Mouse (Mus musculus) heart, embryonic 11.5 days (tissue): ENCODE results near the gene Cdkn2aipnl. TPM values are rescaled to one million over a fixed set of nuclear protein-coding genes. Genes with fewer than 3 reads are reported as not detected.

Source experiments
- ATAC-seq: fragments of 200-750 bp; cut with Nextera tagmentation; replicated peaks from 2 replicates; pipeline ENCODE4 v1.8.0; 2017; ENCODE audit warnings: moderate library complexity; ENCODE audit not compliant: insufficient number of reproducible peaks, low FRiP score, low TSS enrichment
- H3K27ac ChIP-seq: fragments of 300-500 bp; sonication (generic); 2 replicates; pipeline ENCODE4 v1.5.1; 2014; ENCODE audit warnings: mild to moderate bottlenecking, low read depth, low read length
- H3K27me3 ChIP-seq: fragments of 300-500 bp; sonication (generic); 2 replicates; pipeline ENCODE4 v1.6.1; 2014; ENCODE audit warnings: mild to moderate bottlenecking, low read length, mixed read lengths; ENCODE audit not compliant: control insufficient read depth, insufficient read depth
- H3K36me3 ChIP-seq: fragments of 300-500 bp; sonication (generic); 2 replicates; pipeline ENCODE4 v1.6.1; 2014; ENCODE audit warnings: mild to moderate bottlenecking, low read length, moderate library complexity, mixed read lengths; ENCODE audit not compliant: control insufficient read depth, insufficient read depth
- H3K4me1 ChIP-seq: fragments of 300-500 bp; sonication (generic); 2 replicates; pipeline ENCODE4 v1.6.1; 2014; ENCODE audit warnings: low read length; ENCODE audit not compliant: control insufficient read depth, insufficient read depth
- H3K4me2 ChIP-seq: fragments of 300-500 bp; sonication (generic); 2 replicates; pipeline ENCODE4 v1.6.1; 2014; ENCODE audit warnings: mild to moderate bottlenecking, moderate library complexity
- H3K4me3 ChIP-seq: fragments of 300-500 bp; sonication (generic); 2 replicates; pipeline ENCODE4 v1.5.1; 2014; ENCODE audit warnings: low read depth, low read length
- H3K9ac ChIP-seq: fragments of 300-500 bp; sonication (generic); 2 replicates; pipeline ENCODE4 v1.6.1; 2014; ENCODE audit warnings: mild to moderate bottlenecking, low read depth, low read length, moderate library complexity
- H3K9me3 ChIP-seq: fragments of 300-500 bp; sonication (generic); replicated peaks from 2 replicates; pipeline ENCODE4 v1.6.1; 2016; ENCODE audit warnings: low read length; ENCODE audit not compliant: control insufficient read depth
- WGBS: fragments of 180-500 bp; shearing (Covaris S2); extraction: QIAGEN DNeasy Blood & Tissue Kit; methylation state at CpG from one replicate; pipeline ENCODE4 v1.1.7; 2014; ENCODE audit not compliant: insufficient replicate concordance; 5-methylcytosine and 5-hydroxymethylcytosine counted together
- polyA plus RNA-seq: library from polyadenylated mRNA; unstranded; fragments of >200 nt; fragmentation: Nextera tagmentation; extraction: Ambion mirVana; gene quantifications from 2 replicates; pipeline ENCODE4 v1.2.1, GENCODE M21; 2014

Cdkn2aipnl gene
- polyA plus RNA-seq, 1 experiment from 2014 or later = 78.3 TPM

GRCm38 (mm10) chr11:51931138-51931537, 36.3 kb upstream of the Cdkn2aipnl start:
- no peak overlapping the region for H3K9ac ChIP-seq
- H3K4me2 ChIP-seq = no peak overlapping the region
- H3K9me3 ChIP-seq = no peaks in the 10 kb centered on the region
- no peaks in the 10 kb centered on the region for H3K36me3 ChIP-seq
- ATAC-seq = no peak
- no peak overlapping the region for H3K4me3 ChIP-seq
- no peak overlapping the region for H3K27ac ChIP-seq
- H3K27me3 ChIP-seq = no peaks in the 10 kb centered on the region
- WGBS = 87% methylated on average over 1 of the region's 1 CpGs
- H3K4me1 ChIP-seq = no peaks in the 10 kb centered on the region

- ATAC-seq = no peak
- no peaks in the 10 kb centered on the region for H3K27me3 ChIP-seq
- H3K36me3 ChIP-seq = no peaks in the 10 kb centered on the region
- H3K4me3 ChIP-seq = no peak overlapping the region
- no peak overlapping the region for H3K4me2 ChIP-seq
- H3K9me3 ChIP-seq = no peaks in the 10 kb centered on the region
- H3K9ac ChIP-seq = no peak overlapping the region
- H3K27ac ChIP-seq = no peak overlapping the region
- WGBS = 76% methylated on average over 9 of the region's 9 CpGs
- no peaks in the 10 kb centered on the region for H3K4me1 ChIP-seq
These were observed 35.7 kb upstream of the Cdkn2aipnl start for GRCm38 (mm10) chr11:51931790-51932189.

GRCm38 (mm10) chr11:51934230-51934629, 33.2 kb upstream of the Cdkn2aipnl start:
- ATAC-seq = no peak
- H3K9me3 ChIP-seq = no peaks in the 10 kb centered on the region
- H3K36me3 ChIP-seq = no peaks in the 10 kb centered on the region
- no peaks in the 10 kb centered on the region for H3K27me3 ChIP-seq
- WGBS = 79% methylated on average over 3 of the region's 3 CpGs
- H3K4me2 ChIP-seq = no peak overlapping the region
- H3K4me1 ChIP-seq = no peaks in the 10 kb centered on the region
- no peak overlapping the region for H3K27ac ChIP-seq
- no peak overlapping the region for H3K9ac ChIP-seq
- no peak overlapping the region for H3K4me3 ChIP-seq

GRCm38 (mm10) chr11:51935636-51936434, 31.6 kb upstream of the Cdkn2aipnl start:
- H3K27ac ChIP-seq = no peak overlapping the region

GRCm38 (mm10) chr11:51937361-51937781, 30.1 kb upstream of the Cdkn2aipnl start:
- no peak overlapping the region for H3K4me2 ChIP-seq
- ATAC-seq = no peak
- no peak overlapping the region for H3K9ac ChIP-seq
- whole genome bisulfite sequencing = 71% methylated on average over 6 of the region's 6 CpGs
- H3K4me3 ChIP-seq = no peak overlapping the region
- no peaks in the 10 kb centered on the region for H3K27me3 ChIP-seq
- H3K27ac ChIP-seq = no peak overlapping the region
- H3K4me1 ChIP-seq = no peaks in the 10 kb centered on the region
- H3K36me3 ChIP-seq = no peaks in the 10 kb centered on the region
- H3K9me3 ChIP-seq = no peaks in the 10 kb centered on the region

More at GRCm38 (mm10) chr11:51935636-51936434, 31.6 kb upstream of the Cdkn2aipnl start:
- Histone ChIP-seq H3K4me1 (no peaks in the 10 kb centered on the region), H3K4me3 (no peak overlapping the region), H3K9me3 (no peaks in the 10 kb centered on the region), H3K27me3 (no peaks in the 10 kb centered on the region), H3K36me3 (no peaks in the 10 kb centered on the region), H3K4me2 (no peak overlapping the region), H3K9ac (no peak overlapping the region)
- no peak for ATAC-seq
- WGBS = 44% methylated on average over 5 of the region's 5 CpGs

GRCm38 (mm10) chr11:51938817-51939589, 28.5 kb upstream of the Cdkn2aipnl start:
- H3K4me3 ChIP-seq = no peak overlapping the region
- H3K9me3 ChIP-seq = no peaks in the 10 kb centered on the region
- ATAC-seq = no peak
- 80% methylated on average over 12 of the region's 12 CpGs for WGBS
- no peak overlapping the region for H3K4me2 ChIP-seq
- H3K9ac ChIP-seq = no peak overlapping the region
- H3K4me1 ChIP-seq = no peaks in the 10 kb centered on the region
- no peak overlapping the region for H3K27ac ChIP-seq
- H3K36me3 ChIP-seq = no peaks in the 10 kb centered on the region
- 0 out of 2 replicates have a peak, but pooled peaks cover 3% of the 10 kb centered on the region for H3K27me3 ChIP-seq

- 78% methylated on average over 8 of the region's 8 CpGs for WGBS
- H3K4me2 ChIP-seq = no peak overlapping the region
- H3K27me3 ChIP-seq = 0 out of 2 replicates have a peak, but pooled peaks cover 3% of the 10 kb centered on the region
- no peak overlapping the region for H3K4me3 ChIP-seq
- no peak overlapping the region for H3K9ac ChIP-seq
- H3K9me3 ChIP-seq = no peaks in the 10 kb centered on the region
- ATAC-seq = no peak
- no peaks in the 10 kb centered on the region for H3K36me3 ChIP-seq
- H3K4me1 ChIP-seq = no peaks in the 10 kb centered on the region
- no peak overlapping the region for H3K27ac ChIP-seq
These were observed 27.9 kb upstream of the Cdkn2aipnl start for GRCm38 (mm10) chr11:51939590-51939955.

- H3K4me3 ChIP-seq = no peak overlapping the region
- WGBS = 45% methylated on average over 13 of the region's 13 CpGs
- H3K36me3 ChIP-seq = no peaks in the 10 kb centered on the region
- H3K9ac ChIP-seq = no peak overlapping the region
- H3K4me1 ChIP-seq = peaks cover 9% of the 10 kb centered on the region
- H3K9me3 ChIP-seq = no peaks in the 10 kb centered on the region
- no peak for ATAC-seq
- no peak overlapping the region for H3K4me2 ChIP-seq
- no peak overlapping the region for H3K27ac ChIP-seq
- H3K27me3 ChIP-seq = 0 out of 2 replicates have a peak, but pooled peaks cover 3% of the 10 kb centered on the region
These were observed 26.9 kb upstream of the Cdkn2aipnl start for GRCm38 (mm10) chr11:51940511-51940955.
